Mouse (Mus musculus) adrenal gland, postnatal 14 days (tissue): Measurements from ENCODE around the gene Carnmt1. TPM values are rescaled to one million over a fixed set of nuclear protein-coding genes. Genes with fewer than 3 reads are reported as not detected.
A peak's percentile ranks its signal among the peaks of the same experiment; 100 is the strongest.

Source experiments
- DNase-seq: peaks from one replicate; pipeline ENCODE4 v3.0.0; 2021; ENCODE audit warnings: mixed read lengths
- total RNA-seq: library from RNA; stranded (reverse); gene quantifications from 2 replicates; pipeline ENCODE4 v1.2.3, GENCODE M21; 2021

The Carnmt1 gene
- total RNA-seq, 1 experiment from 2014 or later: 27.8 TPM

- no peak for DNase-seq
Observed at GRCm38 (mm10) chr19:18654330-18654729, 16.2 kb upstream of the Carnmt1 start.

- DNase-seq: no peak
Observed at GRCm38 (mm10) chr19:18654984-18655383, 15.6 kb upstream of the Carnmt1 start.

- DNase-seq: no peak
Observed at GRCm38 (mm10) chr19:18655999-18656398, 14.6 kb upstream of the Carnmt1 start.

GRCm38 (mm10) chr19:18658473-18658872, 12.1 kb upstream of the Carnmt1 start:
- no peak for DNase-seq

GRCm38 (mm10) chr19:18659349-18659748, 11.2 kb upstream of the Carnmt1 start:
- DNase-seq: no peak

- no peak for DNase-seq
Observed at GRCm38 (mm10) chr19:18660466-18660865, 10.1 kb upstream of the Carnmt1 start.

GRCm38 (mm10) chr19:18661683-18662082, 8.9 kb upstream of the Carnmt1 start:
- DNase-seq: peak; percentile 10

- DNase-seq: no peak
Observed at GRCm38 (mm10) chr19:18663904-18664303, 6.7 kb upstream of the Carnmt1 start.

GRCm38 (mm10) chr19:18666966-18667365, 3.6 kb upstream of the Carnmt1 start:
- no peak for DNase-seq

- DNase-seq: no peak
Observed at GRCm38 (mm10) chr19:18669551-18669950, 1.0 kb upstream of the Carnmt1 start.

GRCm38 (mm10) chr19:18671056-18671741, 635 bp downstream of the Carnmt1 start:
- DNase-seq: peak; percentile 72

- DNase-seq: no peak
Observed at GRCm38 (mm10) chr19:18672498-18672897, 1.9 kb downstream of the Carnmt1 start.

GRCm38 (mm10) chr19:18673116-18673515, 2.6 kb downstream of the Carnmt1 start:
- no peak for DNase-seq

- peak; percentile 55 for DNase-seq
Observed at GRCm38 (mm10) chr19:18682142-18682541, 11.6 kb downstream of the Carnmt1 start.

- DNase-seq: peak; percentile 51
Observed at GRCm38 (mm10) chr19:18687556-18687955, 17.0 kb downstream of the Carnmt1 start.

GRCm38 (mm10) chr19:18692176-18692575, 21.6 kb downstream of the Carnmt1 start:
- no peak for DNase-seq

GRCm38 (mm10) chr19:18692768-18693167, 22.2 kb downstream of the Carnmt1 start:
- DNase-seq: no peak

GRCm38 (mm10) chr19:18695116-18695515, 24.6 kb downstream of the Carnmt1 start:
- no peak for DNase-seq

GRCm38 (mm10) chr19:18695552-18695951, 25.0 kb downstream of the Carnmt1 start:
- no peak for DNase-seq

- no peak for DNase-seq
Observed at GRCm38 (mm10) chr19:18708101-18708500, 37.5 kb downstream of the Carnmt1 start.

GRCm38 (mm10) chr19:18710903-18711302, 40.3 kb downstream of the Carnmt1 start:
- DNase-seq: no peak

- no peak for DNase-seq
Observed at GRCm38 (mm10) chr19:18711589-18711988, 41.0 kb downstream of the Carnmt1 start.

GRCm38 (mm10) chr19:18712153-18712865, 41.7 kb downstream of the Carnmt1 start:
- DNase-seq: no peak

- DNase-seq: peak; percentile 99
Observed at GRCm38 (mm10) chr19:18712866-18713300, 42.3 kb downstream of the Carnmt1 start, which contains the start of gene D030056L22Rik. Gene D030056L22Rik (plus strand): TSS chr19:18713193.
